Mouse (Mus musculus) gastrocnemius, postnatal 14 days (tissue): ENCODE measurements around the gene Gm2a. TPM values are rescaled to one million over a fixed set of nuclear protein-coding genes. Genes with fewer than 3 reads are reported as not detected.

Source experiments
- DNase-seq: peaks from one replicate; pipeline ENCODE4 v3.0.0; 2021; ENCODE audit warnings: mixed read lengths
- intact Hi-C: fragments of 180-260 bp; cut with DNase I; formaldehyde crosslinking; loops from one replicate; pipeline ENCODE4 v1.15.1; 2025; ENCODE audit warnings: low total_unique reads
- total RNA-seq, 2 experiments: library from RNA; stranded (reverse); gene quantifications; 2 replicates each; pipeline ENCODE4 v1.2.3; 2021

Gm2a gene
- total RNA-seq, 2 experiments from 2014 or later: 9.0 to 9.9 TPM

GRCm38 (mm10) chr11:55120821-55121271, 22.9 kb downstream of the Gm2a start:
- intact Hi-C loops: no loop called here
- DNase-seq: no peak

DNA sequence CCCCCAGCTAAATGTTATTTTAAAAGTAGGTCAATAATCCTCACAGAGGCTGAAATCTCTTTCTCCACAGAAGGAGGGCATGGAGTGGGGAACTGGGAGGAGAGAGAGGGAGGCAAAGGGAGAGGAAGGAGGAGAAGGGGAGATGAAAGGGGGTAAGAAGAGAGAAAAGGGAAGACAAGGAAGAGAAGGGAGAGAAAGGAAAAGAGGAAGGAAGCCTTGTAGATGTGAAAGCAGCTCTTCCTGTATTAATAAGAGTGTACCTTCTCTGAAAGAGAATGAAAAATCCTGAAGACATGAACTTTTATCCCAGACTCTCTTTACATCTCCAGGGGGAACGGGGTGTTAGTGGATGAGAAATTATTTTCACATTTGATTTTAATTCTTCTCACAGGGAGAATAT, 23.5 kb downstream of the Gm2a start:
- intact Hi-C loops: no loop called here
- DNase-seq: no peak

GRCm38 (mm10) chr11:55126663-55127062, 28.7 kb downstream of the Gm2a start:
- no peak for DNase-seq
- intact Hi-C loops: no loop called here

DNA sequence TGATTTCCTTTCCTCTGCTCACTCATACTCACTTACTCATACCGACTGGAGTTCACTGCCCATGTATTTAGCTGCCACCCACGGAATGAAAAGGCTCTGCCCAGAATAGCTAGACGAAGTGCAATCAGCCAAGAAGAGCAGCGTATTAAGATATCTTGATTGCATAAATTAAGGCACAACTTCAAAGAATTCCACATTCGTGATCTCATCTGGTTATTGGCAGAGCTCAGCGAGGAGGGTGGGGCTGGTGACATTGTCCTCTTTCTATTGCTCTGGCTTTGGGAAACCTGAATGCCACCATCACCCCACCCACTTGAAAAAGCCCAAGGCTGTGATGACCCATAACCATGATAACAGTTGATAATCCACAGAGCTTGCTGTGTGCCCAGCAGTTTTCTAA, 30.0 kb downstream of the Gm2a start:
- no peak for DNase-seq
- intact Hi-C loops: no loop called here

DNA sequence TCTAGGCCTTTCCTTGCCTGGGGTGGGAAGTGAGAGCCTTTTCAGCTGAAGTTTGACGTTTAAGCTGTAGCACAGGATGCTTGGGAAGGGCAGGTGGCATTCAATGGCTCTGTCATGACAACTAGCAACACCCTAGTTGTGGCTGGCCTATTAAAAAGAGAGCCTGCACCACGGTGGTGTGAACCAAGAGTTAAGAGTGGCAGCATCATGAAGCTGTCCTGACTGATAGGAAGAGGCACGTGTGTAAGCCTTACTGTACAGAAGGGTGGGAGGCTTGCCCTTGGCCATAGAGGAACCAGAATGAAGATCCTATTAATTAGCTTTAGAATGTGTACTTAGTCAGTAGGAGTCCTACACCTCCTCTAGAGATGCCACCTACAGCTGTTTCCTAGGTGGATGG, 30.5 kb downstream of the Gm2a start:
- no peak for DNase-seq
- intact Hi-C loops: no loop called here

GRCm38 (mm10) chr11:55131077-55131742, 33.3 kb downstream of the Gm2a start:
- intact Hi-C loops: no loop called here
- no peak for DNase-seq

DNA sequence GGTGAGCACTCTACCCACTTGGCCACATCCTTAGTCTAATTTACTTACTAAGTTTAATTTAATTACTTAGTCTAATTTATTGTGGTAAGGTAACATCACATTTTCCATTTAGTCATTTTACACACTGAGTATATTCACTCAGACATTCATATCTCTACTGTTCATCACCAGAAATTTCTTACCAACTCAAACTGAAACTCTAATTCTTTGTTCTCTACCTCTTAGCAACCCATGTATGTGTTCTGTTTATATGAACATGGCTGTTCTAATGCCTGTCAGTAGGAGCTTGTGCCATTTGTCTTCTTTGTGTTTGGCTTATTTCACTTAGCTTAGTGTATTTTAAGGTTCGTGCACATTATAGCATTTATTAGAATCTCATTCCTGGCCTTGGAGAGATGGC, 34.0 kb downstream of the Gm2a start:
- intact Hi-C loops: no loop called here
- no peak for DNase-seq

- intact Hi-C loops: no loop called here
- no peak for DNase-seq
These were observed 35.3 kb downstream of the Gm2a start for GRCm38 (mm10) chr11:55133204-55133603.

DNA sequence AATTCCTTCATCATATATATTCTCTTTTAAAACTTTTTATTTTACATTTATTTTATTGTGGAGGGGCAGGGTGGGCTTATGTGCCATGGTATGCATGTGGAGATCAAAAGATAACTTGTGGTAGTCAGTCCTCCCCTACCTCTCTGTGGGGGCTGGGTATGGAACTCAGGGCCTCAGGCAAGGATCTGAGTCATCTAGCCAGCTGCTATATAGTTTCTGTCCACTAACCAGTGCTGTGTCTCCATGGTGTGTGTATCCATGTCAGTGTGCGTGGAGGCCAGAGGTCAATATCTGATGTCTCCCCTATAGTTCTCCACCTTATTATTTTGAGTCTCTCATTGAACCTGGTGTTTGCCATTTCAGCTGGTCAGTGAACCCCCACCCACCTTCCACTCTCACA, 36.5 kb downstream of the Gm2a start:
- no peak for DNase-seq
- intact Hi-C loops: no loop called here

GRCm38 (mm10) chr11:55134871-55135270, 37.0 kb downstream of the Gm2a start:
- intact Hi-C loops: no loop called here
- DNase-seq: no peak

DNA sequence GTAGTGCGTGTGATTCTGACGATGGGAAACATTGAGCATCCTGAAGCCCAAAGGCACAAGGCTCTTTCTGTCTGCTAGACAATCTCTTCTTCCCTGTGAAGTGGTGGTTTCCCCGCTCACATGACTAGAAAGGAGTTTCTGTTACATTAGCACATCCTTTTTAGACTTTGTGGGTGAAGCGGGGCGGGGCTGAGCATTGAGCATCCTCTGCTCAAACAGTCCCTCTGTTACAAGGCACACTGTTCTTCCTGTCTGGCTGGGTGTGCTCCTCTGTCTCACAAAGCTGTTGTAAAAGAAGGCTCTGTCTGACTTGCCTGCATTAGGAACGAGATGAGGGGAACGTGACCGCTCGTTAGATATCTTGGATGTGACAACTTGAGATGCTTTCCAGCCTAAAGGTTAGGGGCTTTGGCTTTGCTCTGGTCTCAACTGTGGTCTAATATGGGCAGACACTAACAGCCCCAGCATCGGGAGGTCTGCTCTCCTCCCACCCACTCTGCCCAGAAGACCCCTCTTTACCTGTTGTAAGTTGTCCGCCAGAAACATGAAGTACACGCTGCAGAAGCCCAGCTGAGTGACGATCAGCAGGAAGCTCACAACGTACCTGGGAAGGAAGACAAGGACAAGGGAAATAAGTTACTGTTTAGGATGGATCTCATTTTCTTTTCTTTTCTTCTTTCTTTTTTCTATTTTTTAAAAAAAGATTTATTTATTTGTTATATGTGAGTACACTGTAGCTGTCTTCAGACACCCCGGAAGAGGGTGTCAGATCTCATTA, 39.0 kb downstream of the Gm2a start:
- intact Hi-C loops: no loop called here
- no peak for DNase-seq

GRCm38 (mm10) chr11:55137646-55138045, 39.7 kb downstream of the Gm2a start:
- DNase-seq: no peak
- intact Hi-C loops: no loop called here

- no peak for DNase-seq
- intact Hi-C loops: no loop called here
These were observed 43.6 kb downstream of the Gm2a start for GRCm38 (mm10) chr11:55141502-55141901.

DNA sequence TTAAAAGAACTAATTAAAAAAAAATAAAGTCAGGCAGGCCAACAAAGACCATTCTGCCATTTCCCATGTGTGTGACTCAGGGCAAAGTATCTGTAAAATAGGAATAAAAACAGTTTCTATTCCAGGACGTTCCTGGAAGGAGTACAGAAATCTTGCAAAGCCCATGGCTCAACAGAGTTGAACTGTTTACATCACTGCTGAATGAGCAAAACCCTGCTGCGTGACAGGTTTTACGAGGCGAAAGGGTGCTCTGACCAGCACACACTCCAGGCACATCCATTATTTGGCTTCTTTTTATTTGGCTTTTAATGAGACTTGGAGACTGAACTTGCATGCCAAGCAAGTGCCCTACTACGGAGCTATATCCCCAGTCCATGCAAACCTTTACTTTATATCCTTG, 46.1 kb downstream of the Gm2a start:
- intact Hi-C loops: no loop called here
- no peak for DNase-seq

- DNase-seq: no peak
- intact Hi-C loops: no loop called here
These were observed 48.9 kb downstream of the Gm2a start for GRCm38 (mm10) chr11:55146855-55147254.

DNA sequence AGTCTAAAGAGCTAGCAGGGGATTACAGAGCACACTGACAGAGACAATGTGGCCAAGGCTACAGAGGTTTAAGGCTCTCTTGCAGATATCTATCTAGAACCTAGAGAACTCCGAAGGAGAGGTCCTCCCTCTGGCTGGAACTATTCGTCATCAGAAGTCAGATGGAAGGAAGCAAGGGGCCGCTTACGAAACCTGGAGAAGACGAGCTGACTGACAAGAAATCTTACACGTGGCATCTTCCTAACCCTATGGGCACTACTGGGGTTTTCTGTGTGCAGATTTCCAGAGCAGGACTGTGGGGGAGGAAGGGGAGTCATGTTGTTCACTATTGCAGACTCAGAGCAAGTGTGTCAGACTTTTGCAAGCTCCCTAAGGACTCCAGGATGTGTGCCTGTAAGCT, 49.5 kb downstream of the Gm2a start:
- DNase-seq: no peak
- intact Hi-C loops: no loop called here

DNA sequence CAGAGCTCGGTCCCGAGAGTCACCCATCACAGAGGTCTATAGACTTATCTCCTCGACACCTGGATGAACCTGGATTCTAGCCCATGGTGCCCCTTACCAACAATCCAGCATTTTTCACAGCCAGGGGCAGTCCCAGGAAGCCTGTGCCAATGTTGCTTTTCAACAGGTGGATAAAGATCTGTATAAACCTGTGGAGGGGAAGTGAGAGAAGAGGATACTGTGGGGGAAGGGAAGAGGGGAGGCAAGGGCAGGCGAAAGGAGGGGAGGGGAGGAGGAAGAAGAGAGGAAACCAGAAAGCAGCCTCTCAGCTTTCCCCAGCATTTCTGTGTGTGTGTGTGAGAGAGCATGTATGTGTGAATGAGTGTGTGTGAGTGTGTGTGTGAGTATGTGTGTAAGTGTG, 50.5 kb downstream of the Gm2a start:
- intact Hi-C loops: no loop called here
- DNase-seq: no peak

DNA sequence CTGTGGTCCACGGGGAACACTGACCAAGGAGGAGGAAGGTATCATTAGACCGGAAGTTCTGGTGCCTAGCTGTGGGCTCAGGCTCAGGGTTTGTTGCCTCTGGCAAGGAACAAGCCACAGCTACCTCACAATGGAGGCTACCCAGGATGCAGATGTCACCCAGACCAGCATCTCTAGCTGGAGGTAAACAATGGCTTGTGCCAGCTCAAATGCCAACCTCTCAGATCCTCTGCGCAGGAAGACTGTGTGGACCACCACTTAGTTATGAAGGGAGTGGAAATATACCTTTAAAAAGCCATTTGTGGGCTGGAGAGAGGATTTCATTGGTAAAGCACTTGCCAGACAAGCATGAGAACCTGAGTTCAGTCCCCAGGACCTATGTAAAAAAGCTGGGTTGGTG, 53.7 kb downstream of the Gm2a start, which contains the start of gene Slc36a3:
Gene Slc36a3 (minus strand): TSS at position 101 of the 400 bp plus-strand sequence.
- no peak for DNase-seq
- intact Hi-C loops: loop anchor here (10.0 kb wide), 1 partner anchor 147 kb away; no protein-coding TSS in a partner anchor

GRCm38 (mm10) chr11:55154398-55155069, 56.6 kb downstream of the Gm2a start:
- no peak for DNase-seq
- intact Hi-C loops: loop anchor here (10.0 kb wide), 1 partner anchor 150 kb away; no protein-coding TSS in a partner anchor

GRCm38 (mm10) chr11:55155070-55155421, 57.1 kb downstream of the Gm2a start:
- intact Hi-C loops: loop anchor here (10.0 kb wide), 1 partner anchor 150 kb away; no protein-coding TSS in a partner anchor
- DNase-seq: no peak
